Mouse (Mus musculus) hindbrain, embryonic 16.5 days (tissue): ENCODE data around the gene Rpl7l1. TPM values are rescaled to one million over a fixed set of nuclear protein-coding genes. Genes with fewer than 3 reads are reported as not detected.
A peak's percentile ranks its signal among the peaks of the same experiment; 100 is the strongest.
"Not testable (repeated sequence)": the region's sequence is repeated elsewhere in the genome, so short reads cannot be mapped to it uniquely, and the experiment has no call there.

Experiments used
- ATAC-seq: fragments of 200-750 bp; cut with Nextera tagmentation; 2 replicates; pipeline ENCODE4 v1.8.0; 2017; ENCODE audit warnings: moderate TSS enrichment, moderate library complexity
- H3K27ac ChIP-seq: fragments of 300-500 bp; sonication (generic); 2 replicates; pipeline ENCODE4 v1.5.1; 2014; ENCODE audit warnings: low read depth, mild to moderate bottlenecking, control low read depth, low read length, moderate library complexity
- H3K27me3 ChIP-seq: fragments of 300-500 bp; sonication (generic); replicated peaks from 2 replicates; pipeline ENCODE4 v1.6.1; 2014; ENCODE audit warnings: low read length; ENCODE audit not compliant: control insufficient read depth, insufficient read depth
- H3K36me3 ChIP-seq: fragments of 300-500 bp; sonication (generic); 2 replicates; pipeline ENCODE4 v1.6.1; 2014; ENCODE audit warnings: mild to moderate bottlenecking, low read length, moderate library complexity, mixed read lengths; ENCODE audit not compliant: control insufficient read depth, insufficient read depth
- H3K4me1 ChIP-seq: fragments of 300-500 bp; sonication (generic); 2 replicates; pipeline ENCODE4 v1.6.1; 2014; ENCODE audit warnings: low read depth, low read length; ENCODE audit not compliant: control insufficient read depth, insufficient read depth
- H3K4me2 ChIP-seq: fragments of 300-500 bp; sonication (generic); 2 replicates; pipeline ENCODE4 v1.6.1; 2014; ENCODE audit warnings: mild to moderate bottlenecking, low read length, control low read depth, moderate library complexity
- H3K4me3 ChIP-seq: fragments of 300-500 bp; sonication (generic); 2 replicates; pipeline ENCODE4 v1.5.1; 2014; ENCODE audit warnings: mild to moderate bottlenecking, low read length, control low read depth, moderate library complexity
- H3K9ac ChIP-seq: fragments of 300-500 bp; sonication (generic); 2 replicates; pipeline ENCODE4 v1.6.1; 2014; ENCODE audit warnings: low read depth, mild to moderate bottlenecking, control low read depth, low read length, moderate library complexity
- H3K9me3 ChIP-seq: fragments of 300-500 bp; sonication (generic); 2 replicates; pipeline ENCODE4 v1.6.1; 2014; ENCODE audit warnings: mild to moderate bottlenecking, low read length, moderate library complexity; ENCODE audit not compliant: control insufficient read depth
- WGBS: fragments of 180-500 bp; shearing (Covaris S2); extraction: QIAGEN DNeasy Blood & Tissue Kit; methylation state at CpG from one replicate; pipeline ENCODE4 v1.1.7; 2014; 5-methylcytosine and 5-hydroxymethylcytosine counted together
- polyA plus RNA-seq: library from polyadenylated mRNA; unstranded; fragments of >200 nt; fragmentation: Nextera tagmentation; extraction: Ambion mirVana; gene quantifications from 2 replicates; pipeline ENCODE4 v1.2.1, GENCODE M21; 2015

Rpl7l1 gene
- polyA plus RNA-seq, 1 experiment from 2014 or later = 75.5 TPM

GRCm38 (mm10) chr17:46787974-46788373 is 5.5 kb upstream of the Rpl7l1 start:
- not testable (repeated sequence) for H3K9me3 ChIP-seq, H3K4me1 ChIP-seq, H3K9ac ChIP-seq, ATAC-seq, H3K4me3 ChIP-seq, H3K36me3 ChIP-seq, H3K27me3 ChIP-seq, H3K27ac ChIP-seq, H3K4me2 ChIP-seq
- WGBS = 51% methylated on average over 2 of the region's 2 CpGs

GRCm38 (mm10) chr17:46786952-46787351 is 4.5 kb upstream of the Rpl7l1 start:
- Histone ChIP-seq H3K27ac (no peak overlapping the region), H3K9me3 (no peaks in the 10 kb centered on the region), H3K4me3 (no peak overlapping the region), H3K4me1 (no peaks in the 10 kb centered on the region), H3K9ac (no peak overlapping the region), H3K27me3 (no peaks in the 10 kb centered on the region), H3K36me3 (no peaks in the 10 kb centered on the region), H3K4me2 (no peak overlapping the region)
- no peak for ATAC-seq
- 94% methylated on average over 5 of the region's 5 CpGs for WGBS

- Histone ChIP-seq H3K36me3 (peaks cover 16% of the 10 kb centered on the region), H3K27me3 (no peaks in the 10 kb centered on the region), H3K9me3 (no peaks in the 10 kb centered on the region), H3K9ac (no peak overlapping the region), H3K27ac (peak overlapping the region; percentile 88), H3K4me1 (peaks cover 9% of the 10 kb centered on the region), H3K4me3 (peak overlapping the region; percentile 62), H3K4me2 (peak overlapping the region; percentile 68)
- ATAC-seq = peak; percentile 15; the same call in 1 of the 2 replicates
- WGBS = 86% methylated on average over 2 of the region's 2 CpGs
Observed at GRCm38 (mm10) chr17:46783222-46783565, 722 bp upstream of the Rpl7l1 start.

GRCm38 (mm10) chr17:46781876-46782275 is 596 bp downstream of the Rpl7l1 start:
- Histone ChIP-seq H3K4me2 (peak overlapping the region; percentile 68), H3K27me3 (no peaks in the 10 kb centered on the region), H3K4me3 (peak overlapping the region; percentile 62), H3K4me1 (peaks cover 9% of the 10 kb centered on the region), H3K9ac (peak overlapping the region; percentile 77), H3K27ac (peak overlapping the region; percentile 88), H3K9me3 (no peaks in the 10 kb centered on the region), H3K36me3 (peaks cover 26% of the 10 kb centered on the region)
- WGBS = 7% methylated on average over 11 of the region's 11 CpGs
- ATAC-seq = no peak

- Histone ChIP-seq H3K4me3 (no peak overlapping the region), H3K4me2 (no peak overlapping the region), H3K27ac (no peak overlapping the region), H3K27me3 (no peaks in the 10 kb centered on the region), H3K36me3 (peaks cover 43% of the 10 kb centered on the region), H3K9ac (no peak overlapping the region), H3K9me3 (no peaks in the 10 kb centered on the region), H3K4me1 (peaks cover 17% of the 10 kb centered on the region)
- 85% methylated on average over 3 of the region's 3 CpGs for WGBS
- no peak for ATAC-seq
Observed at GRCm38 (mm10) chr17:46776087-46776486, 6.4 kb downstream of the Rpl7l1 start.

GRCm38 (mm10) chr17:46775070-46775469 is 7.4 kb downstream of the Rpl7l1 start:
- H3K9ac ChIP-seq = no peak overlapping the region
- no peak for ATAC-seq
- no peaks in the 10 kb centered on the region for H3K27me3 ChIP-seq
- H3K4me1 ChIP-seq = peaks cover 16% of the 10 kb centered on the region
- no peak overlapping the region for H3K4me2 ChIP-seq
- H3K4me3 ChIP-seq = no peak overlapping the region
- H3K27ac ChIP-seq = no peak overlapping the region
- peaks cover 43% of the 10 kb centered on the region for H3K36me3 ChIP-seq
- WGBS = 91% methylated on average over 9 of the region's 9 CpGs
- H3K9me3 ChIP-seq = no peaks in the 10 kb centered on the region

- no peaks in the 10 kb centered on the region for H3K9me3 ChIP-seq
- no peak overlapping the region for H3K9ac ChIP-seq
- H3K4me1 ChIP-seq = peaks cover 16% of the 10 kb centered on the region
- WGBS = 28% methylated on average over 2 of the region's 2 CpGs
- H3K27ac ChIP-seq = no peak overlapping the region
- H3K4me3 ChIP-seq = no peak overlapping the region
- H3K36me3 ChIP-seq = peaks cover 36% of the 10 kb centered on the region
- ATAC-seq = no peak
- H3K27me3 ChIP-seq = no peaks in the 10 kb centered on the region
- H3K4me2 ChIP-seq = no peak overlapping the region
Observed at GRCm38 (mm10) chr17:46774131-46774472, 8.4 kb downstream of the Rpl7l1 start.

- WGBS = 8% methylated on average over 19 of the region's 20 CpGs
- Histone ChIP-seq H3K4me1 (peaks cover 16% of the 10 kb centered on the region), H3K9me3 (no peaks in the 10 kb centered on the region), H3K27ac (no peak overlapping the region; the same call in 1 of the 2 replicates), H3K4me3 (peak overlapping the region; percentile 93), H3K27me3 (no peaks in the 10 kb centered on the region), H3K36me3 (peaks cover 30% of the 10 kb centered on the region), H3K4me2 (peak overlapping the region; percentile 89), H3K9ac (peak overlapping the region; percentile 88)
- ATAC-seq = no peak
Observed at GRCm38 (mm10) chr17:46773278-46774130, 9.0 kb downstream of the Rpl7l1 start.

GRCm38 (mm10) chr17:46772404-46773277 is 9.8 kb downstream of the Rpl7l1 start, which contains the start of gene 2310039H08Rik:
TSS of gene 2310039H08Rik (plus strand) at chr17:46772635.
- H3K9me3 ChIP-seq = no peaks in the 10 kb centered on the region
- peak within 1 kb of the TSS; percentile 84 for H3K27ac ChIP-seq
- peak within 1 kb of the TSS; percentile 89 for H3K4me2 ChIP-seq
- under 1% methylated on average over 50 of the region's 50 CpGs for WGBS
- ATAC-seq = peak; percentile 95
- H3K9ac ChIP-seq = peak within 1 kb of the TSS; percentile 88
- H3K4me1 ChIP-seq = peaks cover 16% of the 10 kb centered on the region
- peaks cover 24% of the 10 kb centered on the region for H3K36me3 ChIP-seq
- H3K4me3 ChIP-seq = peak within 1 kb of the TSS; percentile 93
- H3K27me3 ChIP-seq = no peaks in the 10 kb centered on the region
